Mouse (Mus musculus) splenic B cell, adult 2 months (primary cell): ENCODE measurements around the gene Slx1b.

ENCODE experiments used
- DNase-seq: peaks from one replicate; pipeline ENCODE4 v3.0.0-alpha.2; 2011; ENCODE audit warnings: low read depth, low spot score
- H3K27me3 ChIP-seq: 2 replicates; pipeline ENCODE4 v1.6.1; 2012; ENCODE audit warnings: mild to moderate bottlenecking, low read length, moderate library complexity, mixed read lengths; ENCODE audit not compliant: control insufficient read depth, poor library complexity, insufficient read depth, severe bottlenecking
- H3K36me3 ChIP-seq: 2 replicates; pipeline ENCODE4 v1.6.1; 2012; ENCODE audit warnings: mild to moderate bottlenecking, low read length, moderate library complexity, mixed read lengths; ENCODE audit not compliant: control insufficient read depth, poor library complexity, insufficient read depth, severe bottlenecking

Gene Slx1b

DNA sequence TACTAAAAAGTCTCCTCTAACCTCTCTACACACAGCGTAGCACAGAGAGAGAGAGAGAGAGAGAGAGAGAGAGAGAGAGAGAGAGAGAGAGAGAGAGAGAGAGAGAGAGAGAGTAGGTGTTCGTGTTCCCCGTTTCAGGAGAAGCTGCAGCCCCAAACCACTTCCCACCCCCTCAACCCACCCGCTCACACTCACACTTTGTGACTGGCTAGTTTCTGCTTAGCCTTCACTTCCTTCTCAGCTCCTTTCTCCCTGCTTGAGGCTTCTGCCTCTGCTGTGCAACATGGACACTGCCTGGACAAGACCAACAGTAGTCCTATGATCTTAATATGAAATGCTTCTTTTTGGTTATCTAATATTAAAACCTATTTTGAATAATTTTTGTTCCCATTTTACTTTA lies 14.7 kb upstream of the Slx1b start:
- no peaks in the 10 kb centered on the region for H3K27me3 ChIP-seq
- DNase-seq: no peak
- no peaks in the 10 kb centered on the region for H3K36me3 ChIP-seq

DNA sequence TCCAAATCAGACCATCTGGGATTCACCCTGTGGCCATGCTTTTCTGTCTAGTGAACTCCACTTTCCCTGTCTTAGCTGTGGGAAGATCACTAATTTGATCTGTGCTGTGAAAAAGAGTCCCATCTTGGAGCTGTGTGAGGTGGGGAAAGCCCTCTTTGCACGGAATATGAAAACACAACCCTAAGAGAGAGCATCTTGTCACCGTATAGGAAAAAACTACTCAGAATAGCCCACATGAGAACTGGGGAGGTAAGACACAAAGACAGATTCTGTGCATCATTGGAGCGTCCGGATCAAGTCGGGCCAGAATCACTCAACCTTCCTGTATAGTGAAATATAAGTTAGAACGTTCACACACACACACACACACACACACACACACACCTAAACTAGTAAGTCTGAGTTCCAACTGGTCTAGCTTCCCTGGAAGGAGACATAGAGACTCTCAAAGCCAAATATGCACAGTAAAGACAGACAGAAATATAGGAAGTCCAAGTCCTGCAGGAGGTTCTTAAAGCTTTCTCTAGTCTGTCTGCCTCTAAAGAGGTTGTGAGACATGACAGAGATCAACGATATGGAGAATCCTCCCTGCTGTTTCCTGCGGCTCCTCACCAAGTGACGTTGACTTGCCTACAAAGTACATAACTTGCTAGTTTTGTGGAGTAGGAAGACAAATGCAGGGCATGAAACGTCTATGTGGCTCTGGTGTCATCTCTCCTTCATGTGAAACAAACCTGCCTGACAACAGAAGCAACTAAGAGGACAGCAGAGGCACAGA lies 12.8 kb upstream of the Slx1b start:
- Histone ChIP-seq H3K36me3 (no peaks in the 10 kb centered on the region), H3K27me3 (no peaks in the 10 kb centered on the region)
- DNase-seq: no peak

DNA sequence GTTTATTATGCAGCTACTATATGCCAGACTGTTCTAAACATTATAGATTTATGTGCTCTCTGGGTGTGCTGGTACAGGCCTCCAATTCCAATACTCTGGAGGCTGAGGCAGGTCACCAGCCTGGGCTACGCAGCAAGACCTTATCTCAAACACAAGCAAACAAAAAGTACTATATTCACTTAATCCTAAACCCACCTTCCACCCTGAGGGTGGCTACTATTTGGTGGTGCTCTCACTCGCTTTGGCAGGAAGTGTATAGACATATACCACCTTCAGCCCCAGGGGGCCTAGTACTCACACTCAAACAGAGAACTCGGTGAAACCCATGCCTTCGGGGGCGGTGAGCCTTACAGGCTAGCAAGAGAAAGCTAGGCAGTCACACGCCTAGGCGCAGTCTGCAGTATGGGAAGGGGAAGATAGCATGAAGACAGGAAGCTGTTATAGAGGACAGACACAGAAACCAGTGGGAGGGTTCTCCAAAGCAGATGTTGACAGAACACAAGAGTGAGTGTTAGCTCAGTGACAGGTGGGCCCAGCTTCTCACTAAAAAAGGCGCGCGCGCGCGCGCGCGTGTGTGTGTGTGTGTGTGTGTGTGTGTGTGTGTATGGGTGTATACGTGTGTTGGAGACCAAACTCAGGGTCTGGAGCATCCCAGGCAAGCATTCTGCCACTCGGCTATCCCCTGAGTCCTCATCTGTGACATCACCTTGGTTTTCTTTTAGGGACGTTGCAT lies 12.0 kb upstream of the Slx1b start, which contains the start of gene Coro1a:
Coro1a (minus strand) TSS at position 346 of the 733 bp plus-strand sequence.
- peak; percentile 83 for DNase-seq

DNA sequence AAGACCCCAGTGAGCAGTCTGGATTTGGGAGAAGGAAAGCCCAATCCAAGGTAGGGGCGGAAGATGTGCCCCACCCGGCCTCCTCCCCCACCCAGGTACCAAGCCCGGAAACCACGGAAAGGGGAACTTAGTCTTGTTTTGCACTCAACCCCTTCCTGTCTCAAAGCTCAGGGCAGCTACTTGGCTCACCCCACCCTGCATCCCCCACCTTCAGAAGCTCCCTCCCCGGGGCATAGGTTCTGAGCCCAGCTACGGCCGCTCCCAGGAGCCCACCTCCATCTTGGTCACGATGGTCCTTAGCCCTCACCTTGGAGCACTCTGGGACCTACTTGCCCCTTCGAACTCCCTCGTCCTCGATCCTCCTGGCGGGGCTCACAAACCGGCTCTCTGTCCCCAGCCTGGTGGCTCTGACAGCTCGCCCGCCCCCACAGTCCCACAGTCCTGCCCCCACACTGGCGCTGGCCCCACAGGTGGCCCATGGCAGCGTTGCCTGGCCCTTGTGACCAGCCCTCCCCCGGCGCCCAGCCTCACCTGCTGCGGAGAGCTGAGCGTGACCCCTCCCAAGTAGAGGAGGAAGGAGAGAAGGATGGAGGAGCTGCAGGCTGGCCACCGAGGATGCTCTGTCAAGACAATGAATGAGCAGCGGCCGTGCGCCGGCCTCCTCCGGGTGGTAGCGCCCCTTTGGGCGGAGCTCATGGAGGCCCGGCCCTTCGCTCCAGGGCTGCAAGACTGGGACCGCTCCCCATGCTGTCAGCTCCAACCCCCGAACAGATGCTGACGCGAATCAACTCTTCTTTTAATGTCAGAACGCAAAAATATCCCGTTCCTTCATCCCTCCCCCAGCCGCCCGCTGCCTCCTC lies 8.8 kb upstream of the Slx1b start:
- peak; percentile 90 for DNase-seq
- no peaks in the 10 kb centered on the region for H3K27me3 ChIP-seq
- H3K36me3 ChIP-seq: peaks cover 28% of the 10 kb centered on the region

More for the DNA sequence above, 12.0 kb upstream of the Slx1b start, which contains the start of gene Coro1a:
- Histone ChIP-seq H3K36me3 (no peaks in the 10 kb centered on the region), H3K27me3 (no peaks in the 10 kb centered on the region)

DNA sequence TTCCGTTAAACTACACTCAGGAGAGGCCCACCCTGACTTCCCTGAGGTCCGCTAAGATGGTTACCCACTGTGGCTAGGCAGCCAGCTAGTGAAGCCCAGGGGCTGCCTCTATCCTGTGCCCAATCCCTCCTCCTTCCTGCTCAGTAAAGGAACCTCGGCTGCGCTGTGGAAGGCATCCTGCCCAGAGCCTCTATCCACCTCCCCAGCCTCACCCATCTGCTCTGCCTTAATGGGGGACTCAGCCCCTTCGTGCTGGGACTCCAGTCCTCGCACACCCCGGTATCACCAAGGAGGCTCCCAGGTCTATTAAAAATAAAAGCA lies 8.1 kb upstream of the Slx1b start:
- H3K36me3 ChIP-seq: peaks cover 31% of the 10 kb centered on the region
- DNase-seq: no peak

DNA sequence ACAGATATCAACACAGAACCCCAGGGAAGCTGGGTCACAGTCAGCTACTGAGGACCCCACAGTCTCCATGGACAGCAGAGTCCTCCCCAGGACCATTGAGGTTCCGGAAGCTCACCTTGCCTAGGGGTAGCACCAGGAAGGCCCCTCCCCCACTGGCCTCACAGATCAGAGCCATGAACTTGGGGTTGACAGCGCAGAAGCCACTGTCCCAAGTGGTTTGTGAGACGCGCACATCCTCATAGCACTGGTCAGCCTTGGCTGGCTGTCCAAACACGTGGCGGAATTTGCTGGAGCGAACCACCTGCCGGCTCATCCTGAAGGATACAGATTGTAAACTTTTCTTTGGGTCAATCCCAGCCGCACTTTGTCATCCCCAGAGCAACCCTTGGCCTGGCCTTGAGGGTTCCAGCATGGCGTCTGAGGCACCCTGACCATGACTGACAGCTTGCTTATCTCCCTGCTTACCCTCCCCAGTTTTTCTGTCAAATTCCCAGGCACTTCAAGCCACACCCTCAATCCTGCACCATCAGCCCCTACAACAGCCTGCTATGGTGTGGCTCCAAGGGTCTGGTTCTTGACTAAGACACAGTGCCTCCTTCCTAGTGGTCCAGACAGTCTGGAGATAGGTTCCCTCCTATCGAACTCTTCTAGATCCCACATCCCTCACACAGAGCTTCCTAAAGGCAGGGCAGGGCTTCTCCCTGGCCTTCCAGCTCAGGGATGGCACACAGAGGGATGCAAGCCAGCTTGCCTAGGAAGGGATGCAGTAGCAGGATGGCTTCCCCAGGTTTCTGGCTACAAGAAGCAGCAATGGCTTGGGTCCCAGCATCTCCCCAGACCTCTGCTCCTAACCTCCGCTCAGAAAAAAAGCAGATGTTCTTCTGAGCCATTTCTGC lies 7.5 kb upstream of the Slx1b start:
- Histone ChIP-seq H3K36me3 (peaks cover 32% of the 10 kb centered on the region), H3K27me3 (no peaks in the 10 kb centered on the region)
- DNase-seq: peak; percentile 58

More for the DNA sequence above, 8.1 kb upstream of the Slx1b start:
- no peaks in the 10 kb centered on the region for H3K27me3 ChIP-seq

DNA sequence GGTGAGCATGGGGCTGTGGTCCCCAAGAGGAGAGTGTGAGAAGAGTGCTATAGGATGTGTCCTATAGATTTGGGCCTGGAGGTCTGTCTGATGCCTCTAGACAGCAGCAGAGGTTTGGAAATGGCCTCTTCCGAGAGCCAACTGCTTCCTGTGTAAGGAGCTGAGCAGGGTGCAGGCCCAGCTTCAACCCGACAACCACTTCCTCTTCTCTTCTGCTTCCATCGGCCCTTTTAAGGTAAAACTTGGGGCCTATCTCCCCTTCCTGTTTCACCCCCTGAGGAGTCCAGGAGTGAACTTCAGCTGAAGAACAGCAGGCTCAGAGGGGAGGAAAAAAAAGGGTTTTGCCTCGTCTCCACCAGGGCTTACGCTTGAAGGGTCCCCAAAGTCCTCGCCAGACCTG lies 6.8 kb upstream of the Slx1b start:
- Histone ChIP-seq H3K36me3 (peaks cover 34% of the 10 kb centered on the region), H3K27me3 (no peaks in the 10 kb centered on the region)
- DNase-seq: peak; percentile 87

DNA sequence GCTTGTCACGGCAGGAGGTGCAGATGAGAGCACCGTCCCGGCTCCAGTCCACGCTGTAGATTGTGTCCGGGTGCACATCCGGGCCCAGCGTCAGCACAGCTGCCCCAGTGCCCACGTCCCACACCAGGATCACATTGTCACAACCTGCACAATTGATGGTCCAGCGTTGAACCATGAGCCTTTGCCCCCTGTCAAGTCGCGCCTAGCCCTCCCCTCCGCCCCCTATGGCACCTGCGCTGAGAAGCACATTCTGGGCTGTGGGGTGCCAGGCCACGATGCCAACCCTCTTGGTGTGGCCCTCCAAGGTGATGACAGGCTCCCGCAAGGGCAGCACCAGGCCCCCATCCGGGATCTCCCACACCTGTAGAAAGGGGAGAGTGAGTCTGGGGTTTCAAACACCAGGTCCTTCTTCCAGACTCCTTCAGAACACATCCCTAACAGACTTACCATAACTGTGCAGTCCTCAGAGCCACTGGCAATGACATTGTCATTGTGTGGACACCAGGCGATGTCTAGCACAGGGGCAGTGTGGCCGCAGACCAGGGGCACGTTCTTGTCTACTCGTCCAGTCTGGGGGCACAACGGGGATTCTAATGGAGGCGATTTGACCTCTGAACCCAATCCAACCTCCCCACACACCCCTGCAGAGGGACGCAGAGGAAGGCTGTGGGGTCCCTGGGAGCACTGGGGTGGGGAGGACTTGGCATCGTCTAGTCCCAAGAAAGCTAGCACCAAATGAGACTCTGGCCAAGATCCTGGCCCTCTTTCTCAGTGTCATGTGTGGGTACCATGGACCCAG lies 6.2 kb upstream of the Slx1b start:
- H3K36me3 ChIP-seq: peaks cover 34% of the 10 kb centered on the region
- H3K27me3 ChIP-seq: no peaks in the 10 kb centered on the region
- peak; percentile 25 for DNase-seq

DNA sequence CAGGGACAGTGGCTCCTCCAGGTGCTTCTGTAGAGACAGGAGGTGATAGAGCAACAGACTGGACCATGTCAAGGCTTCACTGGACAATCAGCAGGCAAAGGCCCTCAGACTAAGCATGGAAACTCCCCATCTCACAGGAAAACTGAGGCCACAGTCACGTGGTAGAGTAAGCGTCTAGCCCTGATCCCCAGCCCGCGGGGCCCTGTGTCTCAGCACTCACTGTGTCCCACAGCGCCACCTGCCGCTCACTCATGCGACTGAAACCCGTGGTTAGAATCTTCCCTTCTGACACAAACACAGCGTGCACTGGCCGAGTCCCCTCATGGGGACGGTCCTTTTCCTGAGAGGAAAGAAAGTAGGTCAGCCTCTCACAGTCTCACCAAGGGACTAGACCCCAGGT lies 5.5 kb upstream of the Slx1b start:
- peaks cover 34% of the 10 kb centered on the region for H3K36me3 ChIP-seq
- peak; percentile 94 for DNase-seq
- H3K27me3 ChIP-seq: no peaks in the 10 kb centered on the region

DNA sequence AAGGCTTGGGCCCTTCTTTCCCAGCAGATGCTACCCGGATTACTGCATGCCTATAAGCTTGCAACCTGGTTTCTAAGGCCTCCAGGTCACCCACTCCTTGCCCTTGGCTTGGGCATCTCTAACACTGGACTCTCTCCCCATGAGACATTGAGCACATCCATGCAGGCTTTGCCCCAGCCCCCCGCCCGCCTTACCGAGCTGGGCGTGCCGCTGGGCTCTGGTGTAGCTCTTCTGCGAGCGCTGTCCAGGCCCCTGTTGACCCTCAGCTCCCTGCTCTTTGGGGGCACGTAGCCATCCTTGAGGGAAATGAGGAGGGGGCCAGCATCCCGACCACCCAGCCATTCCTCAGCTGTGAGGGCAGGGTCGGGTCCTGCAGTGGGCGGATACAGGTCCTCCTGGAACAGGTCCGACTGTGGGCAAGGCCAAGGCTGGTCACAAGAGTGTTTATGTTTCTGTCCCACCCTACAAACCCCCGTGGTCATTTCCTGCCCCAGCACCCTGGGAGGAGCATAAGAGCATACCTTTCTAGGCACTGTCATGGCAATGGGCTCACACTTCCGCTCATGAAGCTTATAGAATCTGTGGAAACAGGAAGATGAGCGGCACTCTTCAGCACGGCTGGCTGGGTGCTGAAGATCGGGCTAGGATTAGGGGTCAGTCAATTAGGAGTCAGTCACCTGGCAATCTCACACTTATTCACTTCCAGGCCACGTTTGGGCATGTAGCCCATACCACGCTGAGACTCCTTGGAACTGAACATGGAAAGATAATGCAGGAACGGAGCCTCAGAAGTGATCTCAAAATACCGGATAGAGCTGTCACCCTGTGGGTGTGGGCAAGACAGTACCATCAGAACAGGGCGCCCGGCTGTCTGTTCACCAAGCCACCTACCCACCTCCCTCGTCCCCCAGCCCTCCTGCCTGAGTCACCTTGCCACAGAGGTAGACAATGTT lies 4.8 kb upstream of the Slx1b start:
- no peak for DNase-seq
- no peaks in the 10 kb centered on the region for H3K27me3 ChIP-seq
- peaks cover 34% of the 10 kb centered on the region for H3K36me3 ChIP-seq

DNA sequence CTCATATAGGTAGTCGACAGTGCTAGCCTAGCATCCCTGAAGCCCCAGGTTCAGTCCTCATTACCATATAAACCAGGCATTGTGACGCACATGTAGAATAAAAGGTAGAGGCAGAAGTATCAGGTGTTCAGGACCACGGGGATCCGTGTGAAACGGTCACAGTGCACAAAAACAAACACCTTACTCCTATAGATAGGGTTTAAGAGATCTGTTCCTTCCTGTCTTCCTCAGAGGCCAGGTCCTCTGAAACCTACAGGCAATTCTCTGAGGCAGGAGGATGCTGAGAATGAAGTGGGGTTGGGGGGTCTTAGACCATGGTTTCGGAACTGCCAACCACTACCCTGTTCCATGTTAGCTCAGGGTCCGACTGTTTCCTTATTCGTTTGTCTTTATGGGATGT lies 2.3 kb upstream of the Slx1b start:
- DNase-seq: no peak
- H3K36me3 ChIP-seq: peaks cover 34% of the 10 kb centered on the region
- no peaks in the 10 kb centered on the region for H3K27me3 ChIP-seq

DNA sequence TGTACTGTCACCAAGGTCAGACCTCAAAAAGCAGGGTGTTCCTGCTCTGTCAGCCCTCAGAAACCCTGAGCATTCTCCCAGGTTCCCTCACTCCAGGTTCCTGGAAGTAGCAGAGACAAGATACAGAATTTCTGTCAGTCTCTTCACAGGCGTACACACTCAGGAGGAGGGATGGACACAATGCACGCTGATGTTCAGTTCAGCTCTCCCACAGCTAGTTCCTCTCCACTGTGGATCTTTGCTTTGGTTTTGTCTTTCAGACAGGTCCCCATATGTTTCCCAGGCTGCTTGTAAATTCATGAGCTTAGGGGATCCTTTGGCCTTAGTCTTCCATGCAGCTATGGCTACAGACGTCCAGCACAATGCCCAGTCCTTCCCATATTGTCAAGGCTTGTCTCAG lies 1.3 kb upstream of the Slx1b start:
- Histone ChIP-seq H3K27me3 (no peaks in the 10 kb centered on the region), H3K36me3 (peaks cover 30% of the 10 kb centered on the region)
- DNase-seq: no peak

DNA sequence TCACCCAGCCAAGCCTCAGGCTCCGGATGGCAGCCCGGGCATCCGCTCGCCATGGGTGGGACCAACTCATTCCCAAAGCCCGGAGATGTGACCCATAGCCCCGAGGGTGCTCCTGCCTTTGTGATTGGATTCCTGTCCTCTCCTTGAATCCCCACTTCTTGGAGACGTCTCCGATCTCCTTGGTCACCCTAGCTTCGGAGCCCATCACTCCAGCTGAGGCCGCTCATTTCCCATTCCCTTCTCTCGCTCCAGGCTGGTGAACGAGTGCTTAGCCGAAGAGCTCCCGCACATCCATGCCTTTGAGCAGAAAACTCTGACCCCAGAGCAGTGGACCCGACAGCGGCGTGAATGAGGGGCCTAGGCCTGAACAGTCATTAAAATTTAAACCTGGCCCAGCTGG lies 719 bp upstream of the Slx1b start:
- DNase-seq: no peak
- Histone ChIP-seq H3K27me3 (no peaks in the 10 kb centered on the region), H3K36me3 (peaks cover 27% of the 10 kb centered on the region)
